Mouse (Mus musculus): Measurements from ENCODE around the gene Rpusd4. TPM values are rescaled to one million over a fixed set of nuclear protein-coding genes. Genes with fewer than 3 reads are reported as not detected.

Gene Rpusd4
- polyA plus RNA-seq, 1 experiment from 2014 or later, result 36.6 TPM

DNA sequence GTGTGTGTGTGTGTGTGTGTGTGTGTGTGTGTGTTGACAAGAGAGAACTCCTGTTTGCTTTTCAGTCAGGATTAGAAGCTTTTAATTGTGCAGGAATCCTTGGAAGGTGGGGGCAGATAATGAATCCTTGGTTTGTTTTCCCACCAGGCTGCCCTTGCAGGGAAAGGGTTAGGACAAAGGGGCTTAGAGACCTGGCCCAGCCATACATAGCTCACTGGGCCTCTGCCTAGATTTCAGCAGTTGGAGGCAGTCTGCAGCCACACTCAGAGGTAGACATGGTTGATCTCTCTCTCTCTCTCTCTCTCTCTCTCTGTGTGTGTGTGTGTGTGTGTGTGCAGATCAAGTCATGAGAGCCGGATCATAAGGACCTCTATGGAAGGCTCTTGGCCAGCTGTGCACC is 46.6 kb downstream of the Rpusd4 start:
- Histone ChIP-seq H3K4me1 (ENCODE audit: control insufficient read depth, insufficient read depth, low read length) (peaks cover 13% of the 10 kb centered on the region), H3K9me3 (replicated peaks; ENCODE audit: control insufficient read depth, low read length) (no peaks in the 10 kb centered on the region), H3K4me3 (ENCODE audit: low read depth, low read length) (no peak overlapping the region), H3K36me3 (replicated peaks; ENCODE audit: control insufficient read depth, insufficient read depth, low read depth, low read length) (no peaks in the 10 kb centered on the region), H3K27me3 (ENCODE audit: control insufficient read depth, insufficient read depth, low read length) (no peaks in the 10 kb centered on the region; the same call in 1 of the 2 replicates), H3K4me2 (ENCODE audit: low read depth, low read length) (no peak overlapping the region), H3K27ac (replicated peaks; ENCODE audit: low read depth, low read length) (no peak overlapping the region), H3K9ac (replicated peaks; ENCODE audit: low read length) (no peak overlapping the region)
- ATAC-seq (replicated peaks; ENCODE audit: insufficient number of reproducible peaks, low FRiP score, low TSS enrichment, low read depth) (no peak), DNase-seq (ENCODE audit: low spot score) (no peak)
- WGBS, result 22% methylated on average over 1 of the region's 1 CpGs

DNA sequence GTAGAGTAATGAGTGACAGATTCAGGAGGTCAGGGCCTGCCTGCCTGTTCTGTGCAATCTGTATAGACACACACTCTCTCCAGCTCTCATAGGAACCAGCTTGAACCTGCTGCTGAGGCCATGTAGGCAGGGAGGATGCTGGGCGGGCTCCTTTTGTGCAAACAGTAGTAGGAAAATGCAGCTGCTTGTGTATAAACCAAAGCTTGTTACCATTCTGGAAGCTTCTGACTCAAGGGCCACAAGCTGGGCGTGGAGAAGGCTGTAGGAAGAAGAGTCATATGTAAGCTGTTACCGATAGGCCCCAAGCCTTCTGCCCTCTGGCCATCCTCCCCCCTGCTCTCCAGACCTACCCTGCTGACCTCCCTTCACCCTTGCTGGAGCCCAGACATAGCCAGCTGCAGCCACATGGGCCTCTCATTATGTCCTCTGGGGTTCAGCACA is 49.1 kb downstream of the Rpusd4 start:
- Histone ChIP-seq H3K9ac (replicated peaks; ENCODE audit: low read length) (no peak overlapping the region), H3K36me3 (replicated peaks; ENCODE audit: control insufficient read depth, insufficient read depth, low read depth, low read length) (no peaks in the 10 kb centered on the region), H3K4me3 (ENCODE audit: low read depth, low read length) (no peak overlapping the region), H3K27me3 (ENCODE audit: control insufficient read depth, insufficient read depth, low read length) (no peaks in the 10 kb centered on the region; the same call in 1 of the 2 replicates), H3K9me3 (replicated peaks; ENCODE audit: control insufficient read depth, low read length) (no peaks in the 10 kb centered on the region), H3K4me2 (ENCODE audit: low read depth, low read length) (no peak overlapping the region), H3K27ac (replicated peaks; ENCODE audit: low read depth, low read length) (no peak overlapping the region; the same call in 1 of the 2 replicates), H3K4me1 (ENCODE audit: control insufficient read depth, insufficient read depth, low read length) (peaks cover 13% of the 10 kb centered on the region)
- DNase-seq (ENCODE audit: low spot score), result no peak
- no peak; the same call in 1 of the 2 replicates for ATAC-seq (replicated peaks; ENCODE audit: insufficient number of reproducible peaks, low FRiP score, low TSS enrichment, low read depth)
- WGBS, result 32% methylated on average over 3 of the region's 3 CpGs

DNA sequence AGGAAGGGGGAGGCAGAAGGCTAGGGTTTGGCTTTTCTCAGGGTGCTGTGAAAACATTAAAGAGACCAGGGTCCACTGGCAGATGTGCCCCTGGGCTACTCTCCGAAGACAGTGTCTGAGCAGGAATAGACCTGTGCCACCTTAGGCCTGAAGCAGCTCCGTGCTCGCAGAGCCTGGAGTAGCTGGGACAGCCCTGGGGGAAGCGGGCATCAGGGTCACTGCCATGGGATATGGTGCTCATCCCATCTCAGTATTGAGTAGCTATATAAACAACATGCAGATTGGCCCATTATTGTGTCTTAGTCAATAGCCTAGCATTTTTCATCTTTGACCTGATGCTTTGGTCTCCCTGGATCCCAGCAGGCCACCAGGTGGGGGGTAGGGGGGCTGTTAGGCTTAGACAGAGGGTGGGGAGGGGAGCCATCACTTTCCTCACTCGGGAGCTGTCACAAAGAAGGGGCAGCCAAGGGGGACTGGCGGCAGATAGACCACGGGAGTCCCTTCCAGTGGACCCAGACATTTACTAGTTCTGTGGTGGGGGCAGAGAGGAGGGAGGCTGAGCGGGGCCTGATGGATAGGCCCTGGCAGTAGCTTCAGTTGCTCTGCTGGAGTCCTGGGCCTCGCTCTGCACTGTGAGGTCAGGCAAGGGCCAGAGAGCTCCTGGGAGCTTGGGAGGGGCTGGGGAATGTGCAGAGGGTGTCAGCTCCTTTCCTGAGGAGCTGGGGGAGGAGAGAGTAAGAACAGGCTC is 49.7 kb downstream of the Rpusd4 start:
- ATAC-seq (replicated peaks; ENCODE audit: insufficient number of reproducible peaks, low FRiP score, low TSS enrichment, low read depth) (peak; percentile 69), DNase-seq (ENCODE audit: low spot score) (no peak)
- peak overlapping the region; percentile 48 for H3K27ac ChIP-seq (replicated peaks; ENCODE audit: low read depth, low read length)
- no peaks in the 10 kb centered on the region; the same call in 1 of the 2 replicates for H3K27me3 ChIP-seq (ENCODE audit: control insufficient read depth, insufficient read depth, low read length)
- H3K9ac ChIP-seq (replicated peaks; ENCODE audit: low read length), result no peak overlapping the region; the same call in 1 of the 2 replicates
- H3K4me1 ChIP-seq (ENCODE audit: control insufficient read depth, insufficient read depth, low read length), result peaks cover 13% of the 10 kb centered on the region
- no peaks in the 10 kb centered on the region for H3K36me3 ChIP-seq (replicated peaks; ENCODE audit: control insufficient read depth, insufficient read depth, low read depth, low read length)
- H3K4me3 ChIP-seq (ENCODE audit: low read depth, low read length), result no peak overlapping the region
- H3K4me2 ChIP-seq (ENCODE audit: low read depth, low read length), result no peak overlapping the region
- WGBS, result 20% methylated on average over 9 of the region's 9 CpGs
- no peaks in the 10 kb centered on the region for H3K9me3 ChIP-seq (replicated peaks; ENCODE audit: control insufficient read depth, low read length)

DNA sequence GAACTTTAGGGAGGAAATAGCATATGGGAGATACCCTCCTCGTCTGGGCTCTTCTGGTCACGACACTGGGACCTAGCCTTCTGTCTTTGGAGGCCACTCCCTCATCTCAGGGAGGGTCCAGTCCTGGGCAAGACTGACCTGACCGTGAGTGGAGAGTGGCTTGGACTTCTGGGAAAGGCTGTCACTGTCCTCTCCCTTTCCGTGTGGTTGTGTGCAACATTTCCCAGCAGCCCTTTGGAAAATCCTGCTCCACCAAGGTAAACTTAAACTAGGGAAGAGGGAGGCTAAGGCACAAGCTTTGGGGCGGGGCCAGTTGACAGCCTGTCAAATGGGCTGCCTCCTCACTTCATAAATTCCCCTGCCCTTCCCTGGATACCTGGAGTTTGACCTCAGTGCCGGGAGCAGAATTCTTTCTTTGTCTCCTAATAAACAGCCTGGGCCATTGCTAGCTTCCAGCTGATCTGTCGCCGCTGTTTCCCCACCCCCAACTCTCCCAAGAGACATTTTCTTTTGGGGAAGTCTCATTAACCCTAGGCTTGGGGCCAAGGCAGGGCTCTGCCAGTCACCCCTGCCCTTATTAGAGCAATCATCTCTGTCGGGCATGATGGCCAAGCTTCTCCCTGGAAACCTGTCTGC is 51.0 kb downstream of the Rpusd4 start:
- H3K9me3 ChIP-seq (replicated peaks; ENCODE audit: control insufficient read depth, low read length), result no peaks in the 10 kb centered on the region
- 16% methylated on average over 9 of the region's 9 CpGs for WGBS
- peaks cover 13% of the 10 kb centered on the region for H3K4me1 ChIP-seq (ENCODE audit: control insufficient read depth, insufficient read depth, low read length)
- DNase-seq (ENCODE audit: low spot score), result no peak
- H3K4me2 ChIP-seq (ENCODE audit: low read depth, low read length), result no peak overlapping the region
- H3K9ac ChIP-seq (replicated peaks; ENCODE audit: low read length), result no peak overlapping the region
- ATAC-seq (replicated peaks; ENCODE audit: insufficient number of reproducible peaks, low FRiP score, low TSS enrichment, low read depth), result no peak
- no peaks in the 10 kb centered on the region; the same call in 1 of the 2 replicates for H3K27me3 ChIP-seq (ENCODE audit: control insufficient read depth, insufficient read depth, low read length)
- no peak overlapping the region for H3K27ac ChIP-seq (replicated peaks; ENCODE audit: low read depth, low read length)
- no peak overlapping the region for H3K4me3 ChIP-seq (ENCODE audit: low read depth, low read length)
- H3K36me3 ChIP-seq (replicated peaks; ENCODE audit: control insufficient read depth, insufficient read depth, low read depth, low read length), result no peaks in the 10 kb centered on the region

DNA sequence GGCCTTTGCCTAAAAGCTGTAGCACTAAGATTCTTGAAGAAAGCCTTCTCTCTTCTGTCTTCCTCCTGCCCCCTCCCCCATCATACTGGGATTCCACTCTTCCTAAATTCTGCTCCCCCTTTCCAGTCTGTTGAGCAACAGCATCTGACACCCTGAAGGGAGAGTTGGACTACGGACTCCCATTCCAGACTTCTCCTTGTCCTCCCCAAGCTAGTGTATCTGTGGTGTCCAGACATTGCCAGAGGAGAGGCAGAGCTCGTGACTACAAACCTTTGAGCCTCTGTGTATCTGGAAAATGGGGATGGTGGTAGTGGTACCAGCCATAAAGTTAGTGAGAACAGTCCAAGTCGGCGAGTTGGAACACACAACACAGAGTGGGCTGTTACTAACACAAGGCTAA is 52.6 kb downstream of the Rpusd4 start:
- H3K4me1 ChIP-seq (ENCODE audit: control insufficient read depth, insufficient read depth, low read length), result peaks cover 13% of the 10 kb centered on the region
- H3K9ac ChIP-seq (replicated peaks; ENCODE audit: low read length), result no peak overlapping the region
- no peaks in the 10 kb centered on the region; the same call in 1 of the 2 replicates for H3K27me3 ChIP-seq (ENCODE audit: control insufficient read depth, insufficient read depth, low read length)
- WGBS, result 83% methylated on average over 4 of the region's 4 CpGs
- no peak overlapping the region for H3K4me3 ChIP-seq (ENCODE audit: low read depth, low read length)
- no peak overlapping the region for H3K27ac ChIP-seq (replicated peaks; ENCODE audit: low read depth, low read length)
- no peak overlapping the region for H3K4me2 ChIP-seq (ENCODE audit: low read depth, low read length)
- DNase-seq (ENCODE audit: low spot score) (no peak), ATAC-seq (replicated peaks; ENCODE audit: insufficient number of reproducible peaks, low FRiP score, low TSS enrichment, low read depth) (no peak)
- no peaks in the 10 kb centered on the region for H3K36me3 ChIP-seq (replicated peaks; ENCODE audit: control insufficient read depth, insufficient read depth, low read depth, low read length)
- H3K9me3 ChIP-seq (replicated peaks; ENCODE audit: control insufficient read depth, low read length), result no peaks in the 10 kb centered on the region

DNA sequence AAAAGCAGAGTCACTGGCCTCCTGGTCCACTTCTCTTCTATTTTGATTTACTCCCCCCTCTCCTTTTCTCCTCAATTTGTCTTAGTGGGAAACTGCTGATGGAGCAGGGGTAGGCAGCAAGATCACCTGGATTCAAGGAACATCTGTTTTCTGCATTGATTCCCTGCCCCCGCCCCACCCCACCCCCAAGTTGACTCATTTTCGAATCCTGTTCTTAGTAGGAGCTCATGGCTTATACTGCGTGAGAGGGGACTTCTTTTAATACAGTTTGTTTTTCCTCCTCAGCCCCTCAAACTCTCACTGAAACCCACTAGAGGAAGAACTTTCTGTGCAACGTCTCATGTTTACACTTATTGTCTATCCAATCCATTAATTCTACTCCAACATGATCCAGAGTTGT is 56.3 kb downstream of the Rpusd4 start:
- Histone ChIP-seq H3K9ac (replicated peaks; ENCODE audit: low read length) (no peak overlapping the region), H3K4me1 (ENCODE audit: control insufficient read depth, insufficient read depth, low read length) (peaks cover 3% of the 10 kb centered on the region; the same call in 1 of the 2 replicates), H3K36me3 (replicated peaks; ENCODE audit: control insufficient read depth, insufficient read depth, low read depth, low read length) (no peaks in the 10 kb centered on the region), H3K9me3 (replicated peaks; ENCODE audit: control insufficient read depth, low read length) (no peaks in the 10 kb centered on the region), H3K4me2 (ENCODE audit: low read depth, low read length) (no peak overlapping the region), H3K4me3 (ENCODE audit: low read depth, low read length) (no peak overlapping the region), H3K27me3 (ENCODE audit: control insufficient read depth, insufficient read depth, low read length) (no peaks in the 10 kb centered on the region), H3K27ac (replicated peaks; ENCODE audit: low read depth, low read length) (no peak overlapping the region)
- ATAC-seq (replicated peaks; ENCODE audit: insufficient number of reproducible peaks, low FRiP score, low TSS enrichment, low read depth) (no peak), DNase-seq (ENCODE audit: low spot score) (no peak)
- WGBS, result 57% methylated on average over 4 of the region's 4 CpGs

DNA sequence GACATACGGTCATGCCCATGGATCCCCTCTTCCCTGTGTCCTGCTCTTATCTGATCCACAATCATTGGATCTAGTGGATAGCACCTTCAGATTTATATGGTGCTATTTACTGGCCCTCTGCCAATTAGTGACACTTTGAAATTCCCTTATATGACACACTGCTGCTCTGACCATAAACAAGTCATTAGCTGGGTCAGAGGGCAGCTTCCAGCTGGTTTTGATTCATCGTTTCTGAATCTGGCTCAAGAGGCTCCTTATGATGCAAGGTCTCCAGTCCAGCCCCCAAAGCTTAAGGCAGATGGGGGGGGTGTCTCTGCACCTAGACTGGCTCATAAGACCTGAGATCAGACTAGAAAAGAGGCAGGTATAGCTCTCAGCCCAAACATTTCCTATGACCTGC is 56.9 kb downstream of the Rpusd4 start:
- H3K27me3 ChIP-seq (ENCODE audit: control insufficient read depth, insufficient read depth, low read length), result no peaks in the 10 kb centered on the region
- H3K9ac ChIP-seq (replicated peaks; ENCODE audit: low read length), result no peak overlapping the region
- no peak overlapping the region for H3K4me2 ChIP-seq (ENCODE audit: low read depth, low read length)
- H3K9me3 ChIP-seq (replicated peaks; ENCODE audit: control insufficient read depth, low read length), result no peaks in the 10 kb centered on the region
- DNase-seq (ENCODE audit: low spot score), result no peak
- no peak overlapping the region for H3K27ac ChIP-seq (replicated peaks; ENCODE audit: low read depth, low read length)
- no peaks in the 10 kb centered on the region for H3K36me3 ChIP-seq (replicated peaks; ENCODE audit: control insufficient read depth, insufficient read depth, low read depth, low read length)
- H3K4me3 ChIP-seq (ENCODE audit: low read depth, low read length), result no peak overlapping the region
- H3K4me1 ChIP-seq (ENCODE audit: control insufficient read depth, insufficient read depth, low read length), result peaks cover 3% of the 10 kb centered on the region; the same call in 1 of the 2 replicates
- no peak for ATAC-seq (replicated peaks; ENCODE audit: insufficient number of reproducible peaks, low FRiP score, low TSS enrichment, low read depth)
- 24% methylated on average over 2 of the region's 2 CpGs for WGBS
